Mouse (Mus musculus) embryonic facial prominence, embryonic 14.5 days (tissue): Measurements from ENCODE around the gene Olfr149. TPM values are rescaled to one million over a fixed set of nuclear protein-coding genes. Genes with fewer than 3 reads are reported as not detected.

Source experiments
- ATAC-seq: fragments of 200-750 bp; cut with Nextera tagmentation; 2 replicates; pipeline ENCODE4 v1.8.0; 2017; ENCODE audit warnings: low read depth, moderate number of reproducible peaks, moderate TSS enrichment
- DNase-seq: peaks from one replicate; pipeline ENCODE4 v3.0.0-alpha.2; 2015; ENCODE audit warnings: low spot score
- H3K27ac ChIP-seq: fragments of 300-500 bp; sonication (generic); replicated peaks from 2 replicates; pipeline ENCODE4 v1.5.1; 2014; ENCODE audit warnings: low read depth, mild to moderate bottlenecking, low read length, moderate library complexity
- H3K27me3 ChIP-seq: fragments of 300-500 bp; sonication (generic); replicated peaks from 2 replicates; pipeline ENCODE4 v1.6.1; 2014; ENCODE audit warnings: low read length; ENCODE audit not compliant: control insufficient read depth, insufficient read depth
- H3K36me3 ChIP-seq: fragments of 300-500 bp; sonication (generic); 2 replicates; pipeline ENCODE4 v1.6.1; 2014; ENCODE audit warnings: low read length, mixed read lengths; ENCODE audit not compliant: control insufficient read depth, insufficient read depth
- H3K4me1 ChIP-seq: fragments of 300-500 bp; sonication (generic); 2 replicates; pipeline ENCODE4 v1.6.1; 2014; ENCODE audit warnings: antibody characterized with exemption, low read length; ENCODE audit not compliant: control insufficient read depth, insufficient read depth
- H3K4me2 ChIP-seq: fragments of 300-500 bp; sonication (generic); 2 replicates; pipeline ENCODE4 v1.6.1; 2014; ENCODE audit warnings: low read depth, mild to moderate bottlenecking, low read length, moderate library complexity, mixed read lengths
- H3K4me3 ChIP-seq: fragments of 300-500 bp; sonication (generic); 2 replicates; pipeline ENCODE4 v1.5.1; 2014; ENCODE audit warnings: low read depth, mild to moderate bottlenecking, low read length
- H3K9ac ChIP-seq: fragments of 300-500 bp; sonication (generic); 2 replicates; pipeline ENCODE4 v1.6.1; 2014; ENCODE audit warnings: low read depth, mild to moderate bottlenecking, low read length, moderate library complexity, mixed read lengths
- H3K9me3 ChIP-seq: fragments of 300-500 bp; sonication (generic); 2 replicates; pipeline ENCODE4 v1.6.1; 2016; ENCODE audit warnings: low read length; ENCODE audit not compliant: control insufficient read depth
- WGBS: fragments of 180-500 bp; shearing (Covaris S2); extraction: QIAGEN DNeasy Blood & Tissue Kit; methylation state at CpG from one replicate; pipeline ENCODE4 v1.1.7; 2014; 5-methylcytosine and 5-hydroxymethylcytosine counted together
- polyA plus RNA-seq: library from polyadenylated mRNA; unstranded; fragments of >200 nt; fragmentation: Nextera tagmentation; extraction: Ambion mirVana; gene quantifications from 2 replicates; pipeline ENCODE4 v1.2.1, GENCODE M21; 2014

Gene Olfr149
- polyA plus RNA-seq, 1 experiment from 2014 or later: not detected

GRCm38 (mm10) chr9:39678557-39678956, 28.4 kb downstream of the Olfr149 start:
- WGBS: 92% methylated on average over 2 of the region's 2 CpGs
- DNase-seq: no peak
- H3K4me1 ChIP-seq: no peaks in the 10 kb centered on the region
- no peak for ATAC-seq
- H3K27ac ChIP-seq: no peak overlapping the region
- no peaks in the 10 kb centered on the region for H3K36me3 ChIP-seq
- H3K9me3 ChIP-seq: no peaks in the 10 kb centered on the region
- H3K4me2 ChIP-seq: no peak overlapping the region
- no peak overlapping the region for H3K9ac ChIP-seq
- no peaks in the 10 kb centered on the region for H3K27me3 ChIP-seq
- no peak overlapping the region for H3K4me3 ChIP-seq

DNA sequence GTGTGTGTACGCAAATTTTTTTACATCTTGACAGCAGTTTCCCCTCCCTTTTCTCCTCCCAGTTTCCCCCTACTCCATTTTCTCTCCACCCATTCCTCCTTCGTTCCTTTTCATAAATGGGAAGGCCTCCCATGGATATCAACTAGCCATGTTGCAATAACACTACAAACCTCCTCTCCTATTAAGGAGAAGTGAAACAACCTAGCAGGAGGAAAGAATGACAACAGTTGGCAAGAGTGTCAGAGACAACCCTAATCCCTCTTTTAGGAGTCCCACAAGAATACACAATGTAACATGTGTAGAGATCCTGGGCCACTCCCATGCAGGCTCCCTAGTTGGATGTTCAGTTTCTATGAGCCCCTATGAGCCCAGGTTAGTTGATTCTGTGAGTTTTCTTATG, 32.1 kb downstream of the Olfr149 start:
- DNase-seq (no peak), ATAC-seq (no peak)
- H3K4me1 ChIP-seq: no peaks in the 10 kb centered on the region
- 74% methylated on average over 2 of the region's 2 CpGs for WGBS
- H3K4me3 ChIP-seq: no peak overlapping the region
- H3K9ac ChIP-seq: no peak overlapping the region
- no peaks in the 10 kb centered on the region for H3K36me3 ChIP-seq
- no peak overlapping the region for H3K27ac ChIP-seq
- H3K4me2 ChIP-seq: no peak overlapping the region
- no peaks in the 10 kb centered on the region for H3K9me3 ChIP-seq
- H3K27me3 ChIP-seq: no peaks in the 10 kb centered on the region

- Histone ChIP-seq H3K4me2 (no peak overlapping the region), H3K27ac (no peak overlapping the region), H3K9ac (no peak overlapping the region), H3K4me3 (no peak overlapping the region), H3K36me3 (no peaks in the 10 kb centered on the region), H3K9me3 (no peaks in the 10 kb centered on the region), H3K27me3 (no peaks in the 10 kb centered on the region), H3K4me1 (no peaks in the 10 kb centered on the region)
- ATAC-seq (no peak), DNase-seq (no peak)
- 80% methylated on average over 2 of the region's 2 CpGs for WGBS
Measured at GRCm38 (mm10) chr9:39669723-39670122, 37.2 kb downstream of the Olfr149 start.

DNA sequence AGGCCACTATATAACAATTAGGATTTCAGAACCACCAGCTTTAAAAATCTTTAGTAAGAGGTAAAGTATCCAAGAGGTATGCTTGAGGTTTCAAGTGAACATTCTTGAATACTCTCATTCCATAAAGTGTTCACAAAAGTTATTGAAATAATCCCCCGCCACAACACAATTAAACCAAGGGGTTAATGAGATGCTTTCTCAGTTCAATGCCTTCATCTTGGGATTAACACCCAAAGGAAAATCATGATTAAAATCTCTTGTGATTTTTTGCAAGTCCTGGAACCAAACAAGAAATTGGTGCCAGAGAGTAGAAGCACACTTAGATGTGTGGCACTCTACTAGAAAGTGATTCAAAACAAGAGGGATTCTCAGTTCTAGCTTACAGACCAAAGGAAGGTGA, 40.0 kb downstream of the Olfr149 start, which contains the start of gene Olfr963:
Gene Olfr963 (plus strand): TSS at position 301 of the 400 bp plus-strand sequence.
- Histone ChIP-seq H3K4me1 (no peaks in the 10 kb centered on the region), H3K4me2 (no peak within 1 kb of the TSS), H3K9ac (no peak within 1 kb of the TSS), H3K27ac (no peak within 1 kb of the TSS), H3K9me3 (no peaks in the 10 kb centered on the region), H3K36me3 (no peaks in the 10 kb centered on the region), H3K27me3 (no peaks in the 10 kb centered on the region), H3K4me3 (no peak within 1 kb of the TSS)
- DNase-seq (no peak), ATAC-seq (no peak)
- WGBS: 95% methylated on average over 1 of the region's 1 CpGs

GRCm38 (mm10) chr9:39654756-39655396, 52.0 kb downstream of the Olfr149 start:
- H3K27ac ChIP-seq: no peak overlapping the region
- DNase-seq: no peak
- H3K9me3 ChIP-seq: no peaks in the 10 kb centered on the region
- H3K4me2 ChIP-seq: no peak overlapping the region
- no peaks in the 10 kb centered on the region for H3K27me3 ChIP-seq
- H3K4me3 ChIP-seq: no peak overlapping the region
- H3K9ac ChIP-seq: no peak overlapping the region
- WGBS: 62% methylated on average over 6 of the region's 6 CpGs
- H3K36me3 ChIP-seq: no peaks in the 10 kb centered on the region
- no peaks in the 10 kb centered on the region for H3K4me1 ChIP-seq
- ATAC-seq: no peak

Other genes starting within 250 kb of the Olfr149 start
- gene Olfr955, start 235.2 kb downstream of the Olfr149 start, polyA plus RNA-seq: 0.18 TPM in 1 of 2 replicates, not detected in the other
- not detected in 2 replicates for gene Olfr44, start 213.1 kb downstream of the Olfr149 start, polyA plus RNA-seq
- 0.14 and 0.42 TPM in 2 replicates for gene Olfr957, start 191.3 kb downstream of the Olfr149 start, polyA plus RNA-seq
- gene Olfr958, start 153.1 kb downstream of the Olfr149 start, polyA plus RNA-seq: 0.18 TPM in 1 of 2 replicates, not detected in the other
- gene Olfr959, start 131.5 kb downstream of the Olfr149 start, polyA plus RNA-seq: not detected in 2 replicates
- gene AW551984, start 102.7 kb downstream of the Olfr149 start, polyA plus RNA-seq: 165 and 171 TPM in 2 replicates
- not detected in 2 replicates for gene Olfr148, start 96.5 kb downstream of the Olfr149 start, polyA plus RNA-seq
- gene Olfr960, start 85.7 kb downstream of the Olfr149 start, polyA plus RNA-seq: not detected in 2 replicates
- gene Olfr961, start 62.0 kb downstream of the Olfr149 start, polyA plus RNA-seq: not detected in 2 replicates
- not detected in 2 replicates for gene Olfr963, start 39.9 kb downstream of the Olfr149 start, polyA plus RNA-seq
- not detected in 2 replicates for gene Olfr965, start 4.2 kb upstream of the Olfr149 start, polyA plus RNA-seq
- not detected in 2 replicates for gene Olfr150, start 23.9 kb upstream of the Olfr149 start, polyA plus RNA-seq
- not detected in 2 replicates for gene Olfr967, start 39.1 kb upstream of the Olfr149 start, polyA plus RNA-seq
- gene Olfr968, start 76.1 kb upstream of the Olfr149 start, polyA plus RNA-seq: not detected in 2 replicates
- 0.13 TPM in 1 of 2 replicates, not detected in the other for gene Olfr969, start 83.8 kb upstream of the Olfr149 start, polyA plus RNA-seq
- 0.13 TPM in 1 of 2 replicates, not detected in the other for gene Olfr970, start 101.7 kb upstream of the Olfr149 start, polyA plus RNA-seq
- not detected in 2 replicates for gene Olfr971, start 129.8 kb upstream of the Olfr149 start, polyA plus RNA-seq
- gene Olfr972, start 159.3 kb upstream of the Olfr149 start, polyA plus RNA-seq: 0.33 TPM in 1 of 2 replicates, not detected in the other
- gene Olfr229, start 200.2 kb upstream of the Olfr149 start, polyA plus RNA-seq: not detected in 2 replicates
- gene Olfr974, start 230.4 kb upstream of the Olfr149 start, polyA plus RNA-seq: 0.10 TPM in 1 of 2 replicates, not detected in the other
- not detected in 2 replicates for gene Olfr975, start 244.9 kb upstream of the Olfr149 start, polyA plus RNA-seq